Mouse (Mus musculus): ENCODE measurements around the gene Fli1.

- no peak for TF ChIP-seq CTCF (IDR thresholded peaks at IDR 0.05; ENCODE audit: low read depth)
- no peak for TF ChIP-seq EP300 (IDR thresholded peaks at IDR 0.05; ENCODE audit: low read depth)
Observed at GRCm38 (mm10) chr9:32573638-32574037, 31.0 kb upstream of the Fli1 start.

Data from liver, embryonic 14.5 days (tissue).